Mouse (Mus musculus) liver, adult 2 months (tissue): ENCODE data around the gene 4930402F06Rik.

Experiments used
- CTCF ChIP-seq: fragments of 200-500 bp; IDR thresholded peaks from 2 replicates; pipeline ENCODE4 v1.5.1; 2011; ENCODE audit warnings: low read depth, low read length, control low read depth
- POLR2A ChIP-seq: fragments of 200-500 bp; IDR thresholded peaks from 2 replicates; pipeline ENCODE4 v1.6.1; 2011; ENCODE audit warnings: low read length, control low read depth; ENCODE audit not compliant: insufficient read depth; ENCODE audit errors: extremely low read depth

- TF ChIP-seq POLR2A (no peak), CTCF (no peak)
These were observed 68.7 kb downstream of the 4930402F06Rik start for GRCm38 (mm10) chr2:35328064-35328792.
